Mouse (Mus musculus) fibroblast of lung, adult 2 months (primary cell): ENCODE data around the gene Rhpn2.
"Not testable (repeated sequence)": the region's sequence is repeated elsewhere in the genome, so short reads cannot be mapped to it uniquely, and the experiment has no call there.

Experiments
- DNase-seq: peaks from one replicate; pipeline ENCODE4 v3.0.0-alpha.2; 2011; ENCODE audit warnings: low read depth

Rhpn2 gene

DNA sequence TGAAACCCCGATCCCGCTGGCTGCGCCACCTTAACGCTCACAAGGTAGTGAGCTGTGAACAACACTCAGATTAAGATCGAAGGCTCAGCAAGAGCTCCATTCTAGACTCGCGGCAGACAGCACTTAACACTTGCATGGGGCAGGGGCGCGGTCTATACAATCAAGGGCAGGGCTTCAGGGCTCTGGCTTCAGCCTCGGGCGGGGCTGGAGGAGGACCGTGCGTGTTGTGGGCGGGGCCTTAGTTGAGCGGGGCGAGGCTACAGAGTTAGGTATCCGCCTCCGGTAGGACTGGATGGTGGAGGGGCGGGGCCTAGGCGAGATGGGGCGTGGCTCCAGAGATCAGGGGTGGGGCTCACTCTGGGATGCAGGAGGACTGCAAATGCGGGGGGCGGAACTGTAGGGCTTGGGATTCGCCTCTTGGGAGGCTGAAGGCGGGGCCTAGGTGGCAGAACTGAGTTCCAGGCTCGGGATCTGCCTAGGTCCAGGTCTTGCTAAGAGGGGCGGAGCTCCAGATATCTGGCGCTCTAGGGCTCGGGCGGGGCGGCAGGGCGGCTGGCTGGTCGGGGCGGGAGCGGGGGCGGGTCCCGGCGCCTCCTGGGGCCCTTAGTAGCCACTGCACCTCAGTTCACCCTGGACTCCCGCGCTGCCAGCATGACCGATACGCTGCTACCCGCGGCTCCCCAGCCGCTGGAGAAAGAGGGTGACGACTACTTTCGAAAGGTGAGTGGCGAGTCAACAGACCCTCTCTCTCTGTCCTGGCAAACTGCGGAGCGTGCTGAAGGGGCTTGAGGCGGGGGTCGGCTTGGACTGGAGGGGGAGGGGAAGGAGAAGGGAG lies at the start of gene Rhpn2:
Gene Rhpn2 (plus strand): TSS at position 479 of the 835 bp plus-strand sequence.
- peak; percentile 96 for DNase-seq

DNA sequence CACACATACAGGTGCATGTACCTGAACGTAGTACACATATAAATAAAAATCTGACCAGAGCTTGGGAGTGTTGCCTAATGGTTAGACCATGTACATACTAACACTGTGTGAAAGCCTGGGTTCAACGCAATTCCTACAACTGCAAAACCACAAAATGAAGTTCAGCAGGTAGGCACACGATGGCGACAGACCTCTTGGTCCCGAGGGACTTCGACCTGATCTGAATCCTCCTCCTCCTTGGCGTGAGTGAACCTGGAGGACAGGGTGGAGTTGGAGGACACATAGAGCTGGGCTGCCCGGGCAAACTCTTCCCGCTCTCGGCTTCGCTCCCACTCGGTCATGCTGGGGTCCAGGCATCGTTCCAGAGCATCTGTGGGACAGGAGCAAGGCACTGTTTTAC lies 40.5 kb upstream of the Rhpn2 start:
- no peak for DNase-seq

DNA sequence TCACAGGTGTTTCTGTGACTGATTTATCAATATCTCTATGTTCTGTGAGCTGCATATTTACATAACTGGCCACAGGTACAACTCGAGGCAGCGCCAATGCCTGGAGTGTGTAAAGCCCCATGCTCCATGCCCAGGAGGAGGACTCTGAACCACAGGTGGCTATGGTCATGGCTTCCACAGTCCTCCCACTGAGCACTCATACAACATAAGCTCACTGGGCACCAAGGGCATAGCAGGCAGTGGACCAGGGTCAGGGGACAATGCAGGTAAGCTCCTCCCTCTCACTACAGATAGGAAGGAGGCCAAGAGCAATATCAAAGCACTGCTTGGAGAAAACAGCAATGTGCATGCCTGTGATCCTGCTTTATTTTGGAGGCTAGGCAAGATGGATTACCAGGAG lies 38.3 kb upstream of the Rhpn2 start:
- no peak for DNase-seq

- DNase-seq, result no peak
These were observed 36.1 kb upstream of the Rhpn2 start for GRCm38 (mm10) chr7:35297886-35298285.

GRCm38 (mm10) chr7:35299656-35300055 lies 34.3 kb upstream of the Rhpn2 start:
- DNase-seq, result no peak

DNA sequence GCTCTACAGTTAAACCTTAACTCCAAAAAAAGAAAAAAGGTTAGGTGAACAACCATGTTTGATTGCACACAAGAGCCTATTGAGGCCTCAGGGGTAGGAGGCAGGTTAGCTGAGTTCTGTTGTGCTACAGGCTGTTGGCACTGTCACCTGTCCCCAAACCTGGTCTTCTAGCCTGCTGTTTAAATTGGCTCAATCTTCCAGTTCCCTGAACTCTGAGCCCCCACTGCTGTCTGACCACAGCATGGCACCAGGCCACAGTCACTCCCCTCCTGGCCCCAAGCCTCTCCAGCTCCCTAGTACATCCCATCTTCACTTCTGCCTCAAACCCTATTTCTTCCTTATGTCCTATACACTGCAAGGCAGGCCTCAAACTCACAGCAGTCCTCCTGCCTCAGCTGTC lies 33.2 kb upstream of the Rhpn2 start:
- no peak for DNase-seq

GRCm38 (mm10) chr7:35311214-35311613 lies 22.8 kb upstream of the Rhpn2 start:
- DNase-seq, result no peak

DNA sequence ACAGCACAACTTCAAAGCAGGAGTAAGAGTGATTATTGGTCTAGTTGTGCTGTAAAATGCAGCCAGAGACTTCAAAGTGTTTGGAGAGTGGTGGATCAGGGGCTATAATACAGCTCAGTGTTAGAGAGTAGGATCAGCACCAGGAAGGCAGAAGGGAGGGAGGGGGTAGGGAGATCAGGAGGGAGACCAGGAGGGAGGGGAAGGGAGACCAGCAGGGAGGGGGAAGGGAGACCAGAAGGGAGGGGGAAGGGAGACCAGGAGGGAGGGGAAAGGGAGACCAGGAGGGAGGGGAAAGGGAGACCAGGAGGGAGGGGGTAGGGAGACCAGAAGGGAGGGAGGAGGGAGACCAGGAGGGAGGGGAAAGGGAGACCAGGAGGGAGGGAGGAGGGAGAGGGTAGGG lies 19.8 kb upstream of the Rhpn2 start:
- no peak for DNase-seq

- DNase-seq, result peak; percentile 66
These were observed 16.0 kb upstream of the Rhpn2 start, which contains the start of gene Gpatch1 for GRCm38 (mm10) chr7:35317729-35318609. TSS of gene Gpatch1 (minus strand) at chr7:35318440.

DNA sequence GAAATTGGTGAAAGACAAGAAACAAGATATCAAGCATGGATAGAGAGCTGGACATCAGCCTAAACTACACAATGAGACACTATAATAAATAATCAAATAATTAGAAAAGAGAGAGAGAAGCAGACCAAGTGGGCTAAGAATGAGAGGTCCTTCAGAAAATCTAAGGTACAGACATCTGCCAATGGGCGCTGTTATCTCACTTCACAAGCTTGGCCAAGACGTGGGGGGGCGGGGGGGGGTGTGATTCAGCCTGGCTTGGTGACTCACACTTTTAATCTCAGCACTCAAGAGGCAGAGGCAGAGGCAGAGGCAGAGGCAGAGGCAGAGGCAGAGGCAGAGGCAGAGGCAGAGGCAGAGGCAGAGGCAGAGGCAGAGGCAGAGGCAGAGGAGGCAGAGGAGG lies 14.7 kb upstream of the Rhpn2 start:
- not testable (repeated sequence) for DNase-seq

DNA sequence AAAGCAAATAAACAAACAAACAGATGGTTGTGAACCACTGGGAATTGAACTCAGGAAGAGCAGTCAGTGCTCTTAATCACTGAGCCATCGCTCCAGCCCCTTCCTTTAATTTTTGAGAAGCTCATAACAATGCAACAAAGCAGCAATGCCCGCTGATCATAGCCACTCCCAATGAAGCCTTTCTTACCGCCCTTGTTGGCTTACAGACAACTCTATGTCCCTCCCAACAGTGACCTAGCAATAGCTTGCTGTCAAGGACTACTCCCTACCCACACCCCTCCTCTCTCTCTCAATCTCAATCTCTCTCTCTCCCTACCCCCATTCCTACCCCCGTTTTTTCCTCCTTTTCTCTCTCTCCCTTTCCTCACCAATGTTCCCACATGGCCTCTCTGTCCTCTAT lies 14.2 kb upstream of the Rhpn2 start:
- DNase-seq, result no peak

GRCm38 (mm10) chr7:35322161-35322560 lies 11.8 kb upstream of the Rhpn2 start:
- no peak for DNase-seq

- no peak for DNase-seq
These were observed 11.1 kb upstream of the Rhpn2 start for GRCm38 (mm10) chr7:35322732-35323420.

GRCm38 (mm10) chr7:35331590-35331989 lies 2.4 kb upstream of the Rhpn2 start:
- DNase-seq, result no peak

- DNase-seq, result no peak
These were observed 729 bp upstream of the Rhpn2 start for GRCm38 (mm10) chr7:35333231-35333651.

DNA sequence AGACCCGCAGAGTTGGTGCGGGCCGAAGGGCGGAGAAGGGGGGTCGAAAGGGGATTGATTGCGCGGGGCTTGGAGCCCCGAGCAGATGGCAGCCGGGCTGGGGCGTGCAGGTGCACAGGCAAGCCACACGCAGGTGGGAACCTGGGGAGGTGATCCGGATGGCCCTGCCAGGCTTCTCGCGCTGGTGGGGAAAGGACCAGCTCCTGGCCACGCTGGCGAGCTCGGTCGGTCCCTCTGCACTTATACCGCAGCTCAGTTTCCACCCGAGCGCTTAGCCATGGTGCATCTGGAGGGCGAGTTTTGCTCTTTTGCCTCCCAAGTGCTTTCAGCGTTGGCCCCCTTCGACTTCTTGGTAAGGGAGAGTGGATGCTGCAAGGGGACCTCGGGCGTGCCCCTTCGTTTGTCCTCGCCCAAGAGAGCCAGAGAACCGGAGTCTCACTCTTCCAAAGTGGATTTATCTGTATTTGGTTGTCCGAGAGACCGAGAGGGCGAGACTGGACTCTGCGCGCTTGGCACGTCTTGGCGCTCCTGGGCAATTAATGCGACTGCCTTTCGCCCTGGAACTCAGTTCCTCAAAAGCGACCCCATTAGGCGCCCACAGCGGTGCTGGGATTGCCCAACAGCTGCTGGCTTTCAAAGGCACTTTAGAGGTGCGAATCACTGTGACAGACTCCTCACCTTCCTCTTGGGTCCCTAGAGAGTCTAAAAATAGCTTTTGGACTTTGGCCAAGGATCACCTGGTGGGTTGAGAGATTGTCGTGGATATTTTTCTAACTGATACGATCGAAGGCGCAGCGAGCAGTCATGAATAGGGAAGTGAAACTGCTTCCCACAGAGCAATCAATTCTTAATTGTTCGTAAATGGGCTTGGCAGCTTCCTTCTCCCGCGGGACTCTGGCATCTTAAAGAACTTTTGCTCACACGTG lies 820 bp downstream of the Rhpn2 start:
- no peak for DNase-seq

GRCm38 (mm10) chr7:35340196-35340595 lies 6.2 kb downstream of the Rhpn2 start:
- DNase-seq, result no peak

DNA sequence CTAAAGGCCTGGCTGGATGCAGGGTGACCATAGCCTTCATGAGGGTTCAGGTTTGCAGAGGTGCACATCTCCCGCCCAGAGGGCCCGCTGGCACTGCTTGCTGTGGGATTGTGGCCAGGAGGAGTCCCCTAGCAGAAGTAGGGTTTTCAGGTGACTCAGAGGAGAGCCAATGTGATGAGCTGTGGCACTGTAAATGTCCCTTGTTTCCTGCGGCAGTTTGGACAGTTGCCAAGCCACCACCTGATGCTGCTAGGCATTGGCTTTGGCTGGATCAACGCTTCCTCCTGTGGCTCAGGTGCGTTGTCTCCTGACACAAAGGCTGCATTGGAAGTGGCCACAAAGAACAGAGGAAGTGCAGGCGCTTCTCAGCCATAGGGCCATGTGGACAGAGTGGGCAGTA lies 7.3 kb downstream of the Rhpn2 start:
- no peak for DNase-seq

GRCm38 (mm10) chr7:35342498-35342897 lies 8.5 kb downstream of the Rhpn2 start:
- DNase-seq, result no peak

DNA sequence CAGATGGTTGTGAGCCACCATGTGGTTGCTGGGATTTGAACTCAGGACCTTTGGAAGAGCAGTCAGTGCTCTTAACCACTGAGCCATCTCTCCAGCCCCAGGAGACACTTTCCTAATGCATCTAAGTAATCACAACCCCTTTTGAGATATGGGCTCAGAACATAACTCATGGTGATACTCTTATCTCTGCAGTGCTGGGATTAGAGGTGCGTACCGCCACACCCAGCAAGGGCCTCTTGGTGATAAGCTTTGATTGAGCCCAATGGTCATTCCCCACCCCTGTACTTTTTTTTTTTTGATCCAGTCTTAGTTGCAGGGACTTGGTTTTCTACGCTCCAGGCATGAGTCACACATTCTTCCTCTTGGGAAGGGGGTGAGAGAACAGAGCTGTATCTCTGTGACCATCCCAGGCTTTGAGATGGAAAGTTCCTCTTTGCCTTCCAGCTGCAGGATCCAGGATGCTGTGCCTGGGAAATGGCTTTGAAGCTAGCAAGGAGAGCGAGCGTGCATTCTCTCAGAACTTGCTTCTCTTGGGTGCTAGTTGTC lies 10.9 kb downstream of the Rhpn2 start:
- DNase-seq, result no peak
